Mouse (Mus musculus): Measurements from ENCODE around the gene Tpd52l2. TPM values are rescaled to one million over a fixed set of nuclear protein-coding genes. Genes with fewer than 3 reads are reported as not detected.

The Tpd52l2 gene
- polyA plus RNA-seq, 1 experiment: 108 TPM

DNA sequence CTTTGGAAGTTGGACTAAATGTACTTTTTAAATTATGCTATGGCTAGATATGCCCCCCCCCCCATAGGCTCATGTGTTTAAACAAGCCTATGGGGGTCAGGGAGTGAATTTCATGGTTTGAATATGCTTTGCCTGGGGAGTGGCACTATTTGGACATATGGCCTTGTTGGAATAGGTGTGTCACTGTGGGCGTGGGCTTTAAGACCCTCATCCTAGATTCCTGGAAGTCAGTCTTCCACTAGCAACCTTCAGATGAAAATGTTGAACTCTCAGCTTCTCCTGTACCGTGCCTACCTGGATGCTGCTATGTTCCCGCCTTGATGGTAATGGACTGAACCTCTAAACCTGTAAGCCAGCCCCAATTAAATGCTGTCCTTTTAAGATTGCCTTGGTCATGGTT lies 35.6 kb downstream of the Tpd52l2 start:
- H3K36me3 ChIP-seq (ENCODE audit: control insufficient read depth, insufficient read depth): peaks cover 15% of the 10 kb centered on the region
- H3K27me3 ChIP-seq (ENCODE audit: control insufficient read depth, insufficient read depth, insufficient read length): no peaks in the 10 kb centered on the region
- TF ChIP-seq MYOG (IDR thresholded peaks at IDR 0.05; ENCODE audit: control insufficient read depth in 1 of 3, insufficient read depth in 1 of 3, insufficient read length in 2 of 3, low read depth in 2 of 3) (no peak), TCF12 (IDR thresholded peaks at IDR 0.05; ENCODE audit: insufficient read depth, poor library complexity, severe bottlenecking) (no peak), POLR2A (IDR thresholded peaks at IDR 0.05; ENCODE audit: insufficient read length, low read depth) (no peak), REST (IDR thresholded peaks at IDR 0.05; ENCODE audit: insufficient read depth, insufficient read length) (no peak), USF1 (IDR thresholded peaks at IDR 0.05; ENCODE audit: low read depth) (no peak)
- no peak overlapping the region for H3K4me3 ChIP-seq
- H3ac ChIP-seq (ENCODE audit: control insufficient read depth, insufficient read length): no peak overlapping the region
- no peak overlapping the region for H3K4me2 ChIP-seq (ENCODE audit: low read depth)
- peaks cover 99% of the 10 kb centered on the region for H3K79me2 ChIP-seq (ENCODE audit: control insufficient read depth, insufficient read depth)

DNA sequence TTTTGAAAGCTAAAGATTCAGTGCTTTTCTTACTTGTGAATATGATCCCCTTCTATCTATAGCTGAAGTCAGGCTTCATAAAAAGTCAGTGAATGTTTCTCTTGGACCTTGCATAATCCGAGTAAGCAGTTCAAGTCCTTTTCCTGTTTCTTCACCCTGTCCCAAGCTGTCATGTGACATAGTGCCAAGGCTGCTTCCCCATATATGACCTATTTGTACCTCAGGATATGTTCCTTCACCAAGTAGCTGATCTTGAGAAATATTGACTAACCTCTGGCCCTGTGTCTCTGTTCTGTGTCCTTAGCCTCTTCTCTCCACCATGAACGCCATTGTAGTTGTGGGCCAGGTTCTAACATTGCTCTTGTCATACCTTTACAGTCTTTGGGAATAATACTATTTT lies 39.5 kb downstream of the Tpd52l2 start:
- Histone ChIP-seq H3K4me3 (no peak overlapping the region), H3K27me3 (ENCODE audit: control insufficient read depth, insufficient read depth, insufficient read length) (no peaks in the 10 kb centered on the region), H3K36me3 (ENCODE audit: control insufficient read depth, insufficient read depth) (no peaks in the 10 kb centered on the region), H3K79me2 (ENCODE audit: control insufficient read depth, insufficient read depth) (peaks cover 94% of the 10 kb centered on the region), H3K4me2 (ENCODE audit: low read depth) (no peak overlapping the region), H3ac (ENCODE audit: control insufficient read depth, insufficient read length) (no peak overlapping the region)
- TF ChIP-seq MYOG (IDR thresholded peaks at IDR 0.05; ENCODE audit: control insufficient read depth in 1 of 3, insufficient read depth in 1 of 3, insufficient read length in 2 of 3, low read depth in 2 of 3): no peak
- TF ChIP-seq CEBPB (IDR thresholded peaks at IDR 0.05; ENCODE audit: insufficient read depth, poor library complexity, severe bottlenecking): no peak
- TF ChIP-seq MYOD1 (IDR thresholded peaks at IDR 0.05; ENCODE audit: control insufficient read depth in 1 of 3, insufficient read length in 2 of 3, low read depth in 2 of 3): no peak

GRCm38 (mm10) chr2:181537444-181538047 lies 40.6 kb downstream of the Tpd52l2 start:
- H3K4me2 ChIP-seq (ENCODE audit: low read depth): no peak overlapping the region
- no peak overlapping the region for H3ac ChIP-seq (ENCODE audit: control insufficient read depth, insufficient read length)
- H3K27me3 ChIP-seq (ENCODE audit: control insufficient read depth, insufficient read depth, insufficient read length): no peaks in the 10 kb centered on the region
- peaks cover 94% of the 10 kb centered on the region for H3K79me2 ChIP-seq (ENCODE audit: control insufficient read depth, insufficient read depth)
- TF ChIP-seq MAX (IDR thresholded peaks at IDR 0.05; ENCODE audit: low read depth) (no peak), MYOG (IDR thresholded peaks at IDR 0.05; ENCODE audit: control insufficient read depth in 1 of 3, insufficient read depth in 1 of 3, insufficient read length in 2 of 3, low read depth in 2 of 3) (peak in 1 of 3 experiments; percentile 76), MYOD1 (IDR thresholded peaks at IDR 0.05; ENCODE audit: control insufficient read depth in 1 of 3, insufficient read length in 2 of 3, low read depth in 2 of 3) (peak in 2 of 3 experiments; percentile 26 to 54)
- H3K36me3 ChIP-seq (ENCODE audit: control insufficient read depth, insufficient read depth): no peaks in the 10 kb centered on the region
- no peak overlapping the region for H3K4me3 ChIP-seq

DNA sequence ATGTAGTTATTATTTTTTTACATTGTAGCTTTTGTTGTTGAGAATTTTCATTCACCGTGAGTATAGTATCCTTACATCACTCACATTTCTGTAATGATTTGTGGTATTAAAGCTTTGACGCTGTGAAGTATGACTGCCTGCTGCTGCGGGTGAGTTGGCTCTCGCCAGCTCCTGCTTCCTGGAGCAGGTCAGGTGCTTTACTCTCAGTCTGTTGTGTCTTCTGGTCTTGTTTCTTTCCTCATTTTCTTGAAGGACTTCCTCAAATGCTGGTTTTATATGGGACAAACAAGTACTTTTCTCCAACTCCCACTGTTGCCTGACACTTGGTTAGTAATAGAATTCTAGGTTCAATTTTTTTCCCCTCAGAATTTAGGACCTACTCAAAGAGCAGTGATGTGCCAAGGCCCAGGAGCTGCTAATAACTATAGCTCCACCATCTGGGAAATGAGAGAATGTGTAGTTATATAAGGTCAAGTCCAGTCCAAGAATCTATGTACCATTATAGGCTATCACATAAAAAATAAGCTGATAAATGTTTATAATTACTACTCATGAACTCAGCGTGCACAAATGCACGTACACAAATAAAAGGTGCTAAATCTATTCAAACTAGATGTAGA lies 44.9 kb downstream of the Tpd52l2 start:
- no peak overlapping the region for H3ac ChIP-seq (ENCODE audit: control insufficient read depth, insufficient read length)
- TF ChIP-seq SRF (IDR thresholded peaks at IDR 0.05; ENCODE audit: control insufficient read depth, insufficient read length, low read depth) (no peak), REST (IDR thresholded peaks at IDR 0.05; ENCODE audit: insufficient read depth, insufficient read length) (no peak), POLR2A (IDR thresholded peaks at IDR 0.05; ENCODE audit: insufficient read length, low read depth) (no peak), USF1 (IDR thresholded peaks at IDR 0.05; ENCODE audit: low read depth) (no peak), CEBPB (IDR thresholded peaks at IDR 0.05; ENCODE audit: insufficient read depth, poor library complexity, severe bottlenecking) (no peak), MYOG (IDR thresholded peaks at IDR 0.05; ENCODE audit: control insufficient read depth in 1 of 3, insufficient read depth in 1 of 3, insufficient read length in 2 of 3, low read depth in 2 of 3) (no peak), TCF3 (IDR thresholded peaks at IDR 0.05; ENCODE audit: insufficient read length, low read depth) (no peak), TCF12 (IDR thresholded peaks at IDR 0.05; ENCODE audit: insufficient read depth, poor library complexity, severe bottlenecking) (no peak), POLR2AphosphoS2 (IDR thresholded peaks at IDR 0.05; ENCODE audit: insufficient read length, low read depth) (no peak), E2F4 (IDR thresholded peaks at IDR 0.05; ENCODE audit: insufficient read depth) (no peak), MAX (IDR thresholded peaks at IDR 0.05; ENCODE audit: low read depth) (no peak), MYOD1 (IDR thresholded peaks at IDR 0.05; ENCODE audit: control insufficient read depth in 1 of 3, insufficient read length in 2 of 3, low read depth in 2 of 3) (no peak)

GRCm38 (mm10) chr2:181546142-181546541 lies 49.2 kb downstream of the Tpd52l2 start:
- no peak overlapping the region for H3K4me3 ChIP-seq
- peaks cover 27% of the 10 kb centered on the region for H3K36me3 ChIP-seq (ENCODE audit: control insufficient read depth, insufficient read depth)
- no peaks in the 10 kb centered on the region for H3K27me3 ChIP-seq (ENCODE audit: control insufficient read depth, insufficient read depth, insufficient read length)
- no peak overlapping the region for H3ac ChIP-seq (ENCODE audit: control insufficient read depth, insufficient read length)
- no peak overlapping the region for H3K4me2 ChIP-seq (ENCODE audit: low read depth)
- TF ChIP-seq POLR2AphosphoS2 (IDR thresholded peaks at IDR 0.05; ENCODE audit: insufficient read length, low read depth) (no peak), REST (IDR thresholded peaks at IDR 0.05; ENCODE audit: insufficient read depth, insufficient read length) (no peak), CEBPB (IDR thresholded peaks at IDR 0.05; ENCODE audit: insufficient read depth, poor library complexity, severe bottlenecking) (no peak)
- peaks cover 53% of the 10 kb centered on the region for H3K79me2 ChIP-seq (ENCODE audit: control insufficient read depth, insufficient read depth)

More for the DNA sequence above, 44.9 kb downstream of the Tpd52l2 start:
- Histone ChIP-seq H3K27me3 (ENCODE audit: control insufficient read depth, insufficient read depth, insufficient read length) (no peaks in the 10 kb centered on the region), H3K4me2 (ENCODE audit: low read depth) (no peak overlapping the region), H3K4me3 (no peak overlapping the region), H3K36me3 (ENCODE audit: control insufficient read depth, insufficient read depth) (peaks cover 2% of the 10 kb centered on the region), H3K79me2 (ENCODE audit: control insufficient read depth, insufficient read depth) (peaks cover 91% of the 10 kb centered on the region)

Data from myocyte (in vitro differentiated cells).